Mouse (Mus musculus): ENCODE results near the gene Vps37c.

DNA sequence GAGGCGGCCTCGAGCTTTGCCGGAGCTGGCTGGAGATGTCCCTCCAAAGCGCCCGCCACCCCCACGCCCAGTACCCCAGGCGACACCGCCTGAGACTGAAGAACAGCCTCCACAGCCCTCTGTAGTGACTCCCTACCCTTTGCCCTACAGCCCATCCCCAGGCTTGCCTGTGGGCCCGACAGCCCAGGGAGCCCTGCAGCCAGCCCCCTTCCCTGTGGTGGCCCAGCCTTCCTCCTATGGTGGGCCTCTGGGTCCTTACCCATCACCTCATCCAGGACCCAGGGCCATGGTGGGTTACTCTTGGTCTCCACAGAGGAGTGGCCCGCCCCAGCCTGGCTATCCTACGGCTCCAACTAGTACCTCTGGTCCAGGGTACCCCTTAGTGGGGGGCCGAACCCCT is 24.1 kb downstream of the Vps37c start:
- TF ChIP-seq CTCF (IDR thresholded peaks at IDR 0.05) (no peak), EP300 (IDR thresholded peaks at IDR 0.05; ENCODE audit: insufficient read depth, low read depth, low read length) (no peak), POLR2A (IDR thresholded peaks at IDR 0.05; ENCODE audit: insufficient read depth, low read depth, low read length) (no peak)
